Mouse (Mus musculus): ENCODE measurements at regions not wholly inside any gene's neighbourhood (a gene's known extent, or its start where the extent isn't known, plus 50 kb on each side); places are given as distances from the start of the nearest gene placed in this dataset.

GRCm38 (mm10) chr6:20092057-20092917 lies 1123.0 kb upstream of the Kcnd2 start:
- no peak for TF ChIP-seq CTCF (IDR thresholded peaks at IDR 0.05)
- TF ChIP-seq EP300 (IDR thresholded peaks at IDR 0.05): no peak

All from lung, postnatal 0 days (tissue).